Mouse (Mus musculus): ENCODE data around the gene Lrp1.

Lrp1 gene

GRCm38 (mm10) chr10:127557397-127557796, 63.6 kb downstream of the Lrp1 start:
- DNase-seq (ENCODE audit: low read depth, low spot score), result no peak

GRCm38 (mm10) chr10:127555703-127556102, 65.2 kb downstream of the Lrp1 start:
- peak; percentile 57 for DNase-seq (ENCODE audit: low read depth, low spot score)

DNA sequence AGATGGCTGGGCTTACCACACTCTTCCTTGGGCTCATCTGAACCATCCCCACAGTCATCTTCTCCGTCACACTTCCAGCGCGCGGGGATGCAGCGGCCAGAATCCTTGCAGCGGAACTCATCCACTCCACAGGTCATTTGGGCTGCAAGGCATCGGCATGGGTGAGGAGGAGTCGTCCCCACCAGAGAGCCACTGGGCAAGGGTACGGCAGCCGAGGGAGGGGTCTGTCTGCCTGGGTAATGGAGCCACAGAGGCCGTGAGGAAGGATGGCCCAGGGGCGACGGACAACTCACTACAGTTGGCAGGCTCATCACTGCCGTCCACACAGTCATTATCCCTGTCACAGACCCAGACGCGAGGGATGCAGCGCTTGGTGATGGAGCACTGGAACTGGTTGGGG, 71.1 kb downstream of the Lrp1 start:
- no peak for DNase-seq (ENCODE audit: low read depth, low spot score)

DNA sequence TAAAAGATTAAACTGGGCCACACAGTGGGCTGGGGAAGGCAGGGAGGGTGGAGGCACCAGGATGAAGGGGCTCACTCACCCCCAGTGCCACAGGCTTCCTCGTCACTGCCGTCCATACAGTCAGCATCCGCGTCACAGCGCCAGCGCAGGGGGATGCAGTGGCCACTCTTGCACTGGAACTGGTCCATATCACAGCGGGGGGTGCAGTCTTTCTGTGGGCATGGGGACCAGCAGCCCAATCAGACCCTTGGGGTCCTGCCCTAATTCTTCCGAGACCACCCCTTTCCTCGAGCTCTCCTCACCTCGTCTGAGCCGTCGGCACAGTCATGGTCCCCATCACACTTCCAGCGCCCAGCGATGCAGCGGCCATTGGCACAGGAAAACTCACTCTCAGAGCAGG, 72.7 kb downstream of the Lrp1 start:
- DNase-seq (ENCODE audit: low read depth, low spot score), result no peak

- peak; percentile 52 for DNase-seq (ENCODE audit: low read depth, low spot score)
These were observed 74.4 kb downstream of the Lrp1 start for GRCm38 (mm10) chr10:127546505-127546904.

DNA sequence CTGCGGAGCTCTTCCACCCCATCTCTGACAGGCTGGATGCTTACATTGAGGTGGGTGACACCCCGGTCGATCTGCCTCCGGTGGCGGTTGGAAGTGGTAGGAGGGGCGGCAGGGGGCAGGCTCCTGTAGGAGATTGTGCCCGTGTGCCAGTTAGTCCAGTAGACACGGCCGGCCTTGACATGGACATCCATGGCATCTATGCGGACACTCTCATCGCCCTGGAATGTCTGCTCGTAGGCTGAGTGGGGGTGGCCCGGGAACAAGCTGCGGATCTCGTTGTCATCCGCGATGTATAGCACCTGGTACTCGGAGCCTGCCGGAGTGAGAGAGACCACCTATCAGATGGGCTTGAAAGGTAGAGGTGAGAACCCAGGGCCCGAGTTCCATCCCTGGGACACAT, 76.6 kb downstream of the Lrp1 start:
- no peak for DNase-seq (ENCODE audit: low read depth, low spot score)

DNA sequence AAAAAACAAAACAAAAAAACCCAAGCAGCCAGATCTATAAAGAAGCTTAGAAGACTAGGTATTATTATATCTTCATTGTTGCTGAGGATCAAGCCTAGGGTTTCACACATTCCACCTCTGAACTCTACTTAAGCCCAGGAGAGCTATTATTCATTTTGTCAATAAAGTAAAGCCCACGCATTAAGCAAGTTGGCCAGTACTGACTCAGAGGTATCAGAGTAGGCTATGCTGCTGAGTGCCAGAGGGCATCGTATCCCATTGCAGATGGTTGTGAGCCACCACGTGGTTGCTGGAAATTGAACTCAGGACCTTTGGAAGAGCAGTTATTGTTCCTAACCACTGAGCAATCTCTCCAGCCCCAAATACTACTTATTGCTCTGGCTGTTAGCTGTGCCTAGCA, 77.0 kb downstream of the Lrp1 start:
- DNase-seq (ENCODE audit: low read depth, low spot score), result peak; percentile 59

DNA sequence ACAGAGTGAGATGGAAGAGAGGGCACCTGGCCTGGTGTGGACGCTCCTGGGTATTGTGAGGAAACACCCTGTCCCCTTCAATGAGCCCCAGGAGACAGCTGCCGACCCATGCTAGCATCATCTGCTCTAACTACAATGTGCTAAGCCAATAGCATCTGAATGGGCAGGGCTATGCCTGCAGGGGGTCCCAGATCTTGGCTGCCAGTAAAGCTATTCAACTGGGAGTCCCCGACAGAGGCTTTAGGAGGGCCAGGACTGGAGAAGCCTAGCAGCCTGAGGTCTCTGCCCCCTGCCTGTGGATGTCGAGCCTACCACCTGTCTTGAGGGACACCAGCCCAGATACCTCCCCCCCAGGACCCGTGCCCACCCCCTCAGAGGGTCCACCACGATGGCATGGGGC, 78.2 kb downstream of the Lrp1 start:
- DNase-seq (ENCODE audit: low read depth, low spot score), result no peak

GRCm38 (mm10) chr10:127542084-127542483, 78.9 kb downstream of the Lrp1 start:
- no peak for DNase-seq (ENCODE audit: low read depth, low spot score)

DNA sequence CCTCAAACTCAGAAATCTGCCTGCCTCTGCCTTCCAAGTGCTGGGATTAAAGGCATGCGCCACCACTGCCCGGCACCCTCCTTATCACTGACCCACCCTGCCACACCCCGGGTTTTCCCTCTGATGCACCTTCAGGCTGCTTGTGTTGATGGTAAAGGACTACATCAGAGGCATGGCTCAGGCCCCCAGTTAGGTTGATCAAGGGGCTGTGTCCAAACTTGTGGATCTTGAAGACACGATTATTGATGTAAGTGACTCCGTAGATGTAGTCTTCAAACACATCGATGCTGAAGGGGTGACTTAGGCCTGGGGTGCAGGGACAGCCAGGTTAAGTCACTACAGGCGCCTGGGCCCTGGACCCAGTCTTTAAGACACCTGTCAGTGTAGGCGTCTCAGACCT, 79.4 kb downstream of the Lrp1 start:
- no peak for DNase-seq (ENCODE audit: low read depth, low spot score)

DNA sequence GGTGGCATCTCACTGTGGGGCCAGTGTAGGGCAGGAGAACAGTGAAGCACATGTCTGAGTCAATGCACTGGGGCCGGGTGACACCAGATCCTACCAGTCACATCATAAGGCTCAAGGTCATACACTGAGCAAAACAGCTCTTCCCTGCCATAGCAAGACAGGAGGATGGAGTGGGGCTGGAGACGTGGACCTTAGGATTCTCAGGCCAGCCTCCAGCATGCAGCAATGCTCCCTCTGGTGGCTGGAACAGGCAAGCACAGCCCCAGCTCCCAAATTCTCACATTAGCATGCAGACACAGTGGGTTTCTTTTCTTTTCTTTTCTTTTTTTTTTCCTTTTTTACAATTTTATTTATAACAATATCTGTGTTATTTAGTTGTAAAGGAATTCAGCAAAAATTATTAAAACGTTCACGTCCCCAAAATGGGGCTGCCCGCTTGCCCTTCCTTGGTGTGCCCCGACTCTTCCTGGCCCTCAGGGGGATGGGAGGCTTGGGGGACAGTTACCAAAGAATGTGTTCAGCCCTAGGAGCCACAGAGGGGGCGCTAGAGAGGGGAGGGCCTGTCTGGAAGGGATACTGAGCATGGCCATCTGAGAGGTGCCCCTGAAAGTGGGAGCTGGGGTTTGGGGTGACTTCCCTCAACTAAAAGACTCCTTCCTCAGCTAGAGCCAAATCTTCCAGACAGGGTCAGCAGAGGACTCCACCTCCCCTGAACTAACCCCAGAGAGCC, 82.9 kb downstream of the Lrp1 start:
- peak; percentile 86 for DNase-seq (ENCODE audit: low read depth, low spot score)

- DNase-seq (ENCODE audit: low read depth, low spot score), result peak; percentile 68
These were observed 84.2 kb downstream of the Lrp1 start for GRCm38 (mm10) chr10:127536586-127537314.

DNA sequence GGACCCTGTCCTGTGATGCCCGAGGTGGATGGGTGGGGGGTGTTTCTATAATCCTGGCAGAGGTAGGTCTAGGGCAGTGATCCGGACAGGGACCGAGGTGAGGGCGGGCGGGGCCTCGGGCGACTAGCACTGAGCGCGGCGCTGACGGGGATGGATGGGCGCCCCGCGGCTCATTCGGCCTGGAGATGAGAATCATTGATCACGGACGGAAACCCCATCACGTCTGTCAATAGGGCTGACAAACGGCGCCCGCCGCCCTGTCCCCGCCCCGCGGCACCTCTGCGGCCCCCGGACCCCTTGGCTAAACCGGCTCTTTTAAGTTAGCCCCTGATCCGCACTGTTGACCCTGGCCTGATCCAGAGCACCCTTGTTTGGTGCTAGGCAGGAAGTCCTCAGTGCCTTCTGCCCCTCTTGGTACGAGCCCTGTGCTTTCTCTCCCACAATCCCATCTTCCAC, 86.0 kb downstream of the Lrp1 start:
- no peak for DNase-seq (ENCODE audit: low read depth, low spot score)

DNA sequence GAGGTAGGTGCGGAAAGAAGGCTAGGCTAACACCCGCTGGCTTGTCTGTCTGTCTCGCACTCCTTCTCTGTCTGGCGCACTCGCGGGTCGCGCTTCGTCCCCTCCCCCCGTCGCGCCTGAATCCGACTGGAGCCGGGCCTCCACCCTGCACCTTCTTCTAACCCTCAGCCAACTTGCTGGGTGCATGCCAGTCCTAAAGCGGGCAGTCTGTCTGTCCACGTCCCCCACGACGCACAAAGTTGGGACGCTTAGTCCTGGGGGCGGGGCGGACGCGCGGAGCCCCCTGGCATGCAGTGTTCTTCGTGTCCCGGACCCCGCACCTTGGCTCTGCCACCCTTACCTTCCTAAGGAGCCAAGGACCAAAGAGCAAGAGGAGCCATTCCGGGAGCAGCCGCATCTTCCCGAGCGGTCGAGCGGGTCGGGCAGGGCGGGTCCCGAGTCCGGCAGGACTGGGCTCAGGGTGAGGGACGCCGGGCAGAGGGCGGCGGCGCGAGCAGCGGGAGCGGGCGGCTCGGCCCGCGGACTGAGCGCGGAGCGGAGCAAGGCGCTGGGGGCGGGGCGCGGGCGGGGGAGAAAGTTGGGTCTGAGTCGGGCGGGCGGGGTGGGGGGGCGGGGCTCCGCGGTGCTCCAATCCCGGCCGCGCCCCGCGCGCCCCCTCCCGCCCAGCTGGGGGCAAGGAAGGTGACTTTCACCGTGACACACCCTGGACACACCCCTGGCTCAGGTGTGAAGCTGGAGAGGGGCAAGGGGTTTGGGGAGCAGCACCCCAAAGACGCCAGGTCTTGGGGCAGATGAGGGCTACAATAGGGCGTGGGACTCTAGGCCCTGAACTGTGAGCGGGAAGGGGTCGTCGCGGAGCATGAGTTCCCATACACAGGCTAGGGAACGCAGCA, 86.7 kb downstream of the Lrp1 start, which contains the start of gene Nxph4:
TSS of gene Nxph4 (minus strand) at position 524 of the 893 bp plus-strand sequence.
- DNase-seq (ENCODE audit: low read depth, low spot score), result no peak

- no peak for DNase-seq (ENCODE audit: low read depth, low spot score)
These were observed 89.4 kb downstream of the Lrp1 start for GRCm38 (mm10) chr10:127531548-127531947.

DNA sequence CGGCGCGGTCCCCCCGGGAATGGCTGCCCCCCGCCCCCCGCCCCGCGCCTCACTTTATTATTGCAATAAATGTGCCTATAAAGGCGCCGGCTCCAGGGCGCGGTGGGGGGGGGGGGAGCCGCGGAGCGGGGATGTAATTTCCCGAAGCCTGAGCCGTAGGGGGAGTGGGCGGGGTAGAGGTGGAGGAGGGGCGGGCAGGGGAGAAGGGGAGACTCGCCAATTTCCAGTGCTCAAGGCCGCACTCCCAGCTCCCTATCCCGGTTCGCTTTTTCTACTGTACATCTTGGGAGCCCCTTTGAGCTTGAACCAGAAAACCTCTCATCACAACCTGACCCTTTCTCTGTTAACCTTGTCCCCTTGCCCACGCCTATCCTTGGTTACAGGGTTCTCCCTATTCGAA, 90.0 kb downstream of the Lrp1 start:
- no peak for DNase-seq (ENCODE audit: low read depth, low spot score)

DNA sequence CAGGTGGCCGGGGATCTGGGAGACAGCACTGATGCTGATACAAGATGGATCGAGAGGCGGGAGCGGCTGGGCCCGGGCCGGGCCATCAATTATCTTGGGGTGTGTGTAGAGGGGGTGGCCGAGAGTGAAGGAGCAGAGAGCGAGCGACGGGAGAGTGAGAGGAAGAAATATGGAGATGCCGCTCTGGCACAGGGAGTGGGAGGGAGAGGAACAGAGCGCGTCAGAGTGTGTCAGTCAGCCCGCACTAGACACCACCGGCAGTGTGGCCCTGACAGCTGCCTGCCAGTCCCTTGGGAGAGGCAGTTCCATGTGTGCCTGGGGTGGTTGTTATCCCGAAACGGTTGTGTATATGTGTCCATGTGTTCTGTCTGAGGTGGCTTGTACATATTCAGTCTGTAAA, 93.5 kb downstream of the Lrp1 start:
- DNase-seq (ENCODE audit: low read depth, low spot score), result no peak

GRCm38 (mm10) chr10:127526681-127527080, 94.3 kb downstream of the Lrp1 start:
- no peak for DNase-seq (ENCODE audit: low read depth, low spot score)

- no peak for DNase-seq (ENCODE audit: low read depth, low spot score)
These were observed 94.9 kb downstream of the Lrp1 start for GRCm38 (mm10) chr10:127526048-127526447.

- DNase-seq (ENCODE audit: low read depth, low spot score), result no peak
These were observed 96.2 kb downstream of the Lrp1 start for GRCm38 (mm10) chr10:127524646-127525255.

- DNase-seq (ENCODE audit: low read depth, low spot score), result peak; percentile 97
These were observed 98.8 kb downstream of the Lrp1 start, which contains the start of gene Shmt2 for GRCm38 (mm10) chr10:127522088-127522581. Gene Shmt2 (minus strand): TSS chr10:127522444.

All from 3T3-L1 (cell line).